Mouse (Mus musculus) hindbrain, embryonic 16.5 days (tissue): Measurements from ENCODE around the gene Ppp2r5c. TPM values are rescaled to one million over a fixed set of nuclear protein-coding genes. Genes with fewer than 3 reads are reported as not detected.

ENCODE experiments used
- ATAC-seq: fragments of 200-750 bp; cut with Nextera tagmentation; 2 replicates; pipeline ENCODE4 v1.8.0; 2017; ENCODE audit warnings: moderate TSS enrichment, moderate library complexity
- H3K27ac ChIP-seq: fragments of 300-500 bp; sonication (generic); 2 replicates; pipeline ENCODE4 v1.5.1; 2014; ENCODE audit warnings: low read depth, mild to moderate bottlenecking, control low read depth, low read length, moderate library complexity
- H3K27me3 ChIP-seq: fragments of 300-500 bp; sonication (generic); replicated peaks from 2 replicates; pipeline ENCODE4 v1.6.1; 2014; ENCODE audit warnings: low read length; ENCODE audit not compliant: control insufficient read depth, insufficient read depth
- H3K36me3 ChIP-seq: fragments of 300-500 bp; sonication (generic); 2 replicates; pipeline ENCODE4 v1.6.1; 2014; ENCODE audit warnings: mild to moderate bottlenecking, low read length, moderate library complexity, mixed read lengths; ENCODE audit not compliant: control insufficient read depth, insufficient read depth
- H3K4me1 ChIP-seq: fragments of 300-500 bp; sonication (generic); 2 replicates; pipeline ENCODE4 v1.6.1; 2014; ENCODE audit warnings: low read depth, low read length; ENCODE audit not compliant: control insufficient read depth, insufficient read depth
- H3K4me2 ChIP-seq: fragments of 300-500 bp; sonication (generic); 2 replicates; pipeline ENCODE4 v1.6.1; 2014; ENCODE audit warnings: mild to moderate bottlenecking, low read length, control low read depth, moderate library complexity
- H3K4me3 ChIP-seq: fragments of 300-500 bp; sonication (generic); 2 replicates; pipeline ENCODE4 v1.5.1; 2014; ENCODE audit warnings: mild to moderate bottlenecking, low read length, control low read depth, moderate library complexity
- H3K9ac ChIP-seq: fragments of 300-500 bp; sonication (generic); 2 replicates; pipeline ENCODE4 v1.6.1; 2014; ENCODE audit warnings: low read depth, mild to moderate bottlenecking, control low read depth, low read length, moderate library complexity
- H3K9me3 ChIP-seq: fragments of 300-500 bp; sonication (generic); 2 replicates; pipeline ENCODE4 v1.6.1; 2014; ENCODE audit warnings: mild to moderate bottlenecking, low read length, moderate library complexity; ENCODE audit not compliant: control insufficient read depth
- whole genome bisulfite sequencing: fragments of 180-500 bp; shearing (Covaris S2); extraction: QIAGEN DNeasy Blood & Tissue Kit; methylation state at CpG from one replicate; pipeline ENCODE4 v1.1.7; 2014; 5-methylcytosine and 5-hydroxymethylcytosine counted together
- polyA plus RNA-seq: library from polyadenylated mRNA; unstranded; fragments of >200 nt; fragmentation: Nextera tagmentation; extraction: Ambion mirVana; gene quantifications from 2 replicates; pipeline ENCODE4 v1.2.1, GENCODE M21; 2015

The Ppp2r5c gene
- polyA plus RNA-seq, 1 experiment from 2014 or later, result 136 TPM

- no peak overlapping the region for H3K27ac ChIP-seq
- ATAC-seq, result no peak
- H3K4me2 ChIP-seq, result no peak overlapping the region
- H3K4me3 ChIP-seq, result no peak overlapping the region
- H3K9me3 ChIP-seq, result no peaks in the 10 kb centered on the region
- H3K36me3 ChIP-seq, result no peaks in the 10 kb centered on the region
- no peaks in the 10 kb centered on the region for H3K4me1 ChIP-seq
- no peak overlapping the region for H3K9ac ChIP-seq
- WGBS, result 78% methylated on average over 9 of the region's 9 CpGs
- no peaks in the 10 kb centered on the region for H3K27me3 ChIP-seq
These were observed 31.7 kb downstream of the Ppp2r5c start for GRCm38 (mm10) chr12:110478601-110479008.

GRCm38 (mm10) chr12:110479268-110479667 lies 32.3 kb downstream of the Ppp2r5c start:
- Histone ChIP-seq H3K4me3 (no peak overlapping the region), H3K27ac (no peak overlapping the region), H3K9ac (no peak overlapping the region), H3K4me1 (peaks cover 5% of the 10 kb centered on the region; the same call in 1 of the 2 replicates), H3K36me3 (no peaks in the 10 kb centered on the region), H3K4me2 (no peak overlapping the region), H3K27me3 (no peaks in the 10 kb centered on the region), H3K9me3 (no peaks in the 10 kb centered on the region)
- ATAC-seq, result peak; percentile 60
- WGBS, result 80% methylated on average over 12 of the region's 12 CpGs

- Histone ChIP-seq H3K4me1 (peaks cover 13% of the 10 kb centered on the region), H3K27me3 (no peaks in the 10 kb centered on the region), H3K36me3 (no peaks in the 10 kb centered on the region), H3K4me3 (no peak overlapping the region), H3K4me2 (no peak overlapping the region), H3K9me3 (no peaks in the 10 kb centered on the region), H3K9ac (no peak overlapping the region), H3K27ac (no peak overlapping the region)
- WGBS, result 86% methylated on average over 4 of the region's 4 CpGs
- ATAC-seq, result no peak
These were observed 33.8 kb downstream of the Ppp2r5c start for GRCm38 (mm10) chr12:110480701-110481100.

- H3K4me3 ChIP-seq, result no peak overlapping the region
- H3K4me2 ChIP-seq, result no peak overlapping the region
- H3K27ac ChIP-seq, result no peak overlapping the region
- WGBS, result 39% methylated on average over 6 of the region's 6 CpGs
- no peaks in the 10 kb centered on the region for H3K36me3 ChIP-seq
- peaks cover 33% of the 10 kb centered on the region for H3K4me1 ChIP-seq
- ATAC-seq, result no peak
- H3K9me3 ChIP-seq, result no peaks in the 10 kb centered on the region
- H3K27me3 ChIP-seq, result no peaks in the 10 kb centered on the region
- no peak overlapping the region for H3K9ac ChIP-seq
These were observed 36.8 kb downstream of the Ppp2r5c start for GRCm38 (mm10) chr12:110483761-110484160.

- peaks cover 37% of the 10 kb centered on the region for H3K4me1 ChIP-seq
- H3K4me2 ChIP-seq, result peak overlapping the region; percentile 91
- H3K9me3 ChIP-seq, result no peaks in the 10 kb centered on the region
- H3K9ac ChIP-seq, result peak overlapping the region; percentile 80
- WGBS, result 2% methylated on average over 17 of the region's 17 CpGs
- no peaks in the 10 kb centered on the region for H3K36me3 ChIP-seq
- H3K4me3 ChIP-seq, result peak overlapping the region; percentile 69
- peak overlapping the region; percentile 94 for H3K27ac ChIP-seq
- peak; percentile 58 for ATAC-seq
- H3K27me3 ChIP-seq, result no peaks in the 10 kb centered on the region
These were observed 38.1 kb downstream of the Ppp2r5c start for GRCm38 (mm10) chr12:110484824-110485584.

- Histone ChIP-seq H3K9ac (peak overlapping the region; percentile 80), H3K4me1 (peaks cover 37% of the 10 kb centered on the region), H3K9me3 (no peaks in the 10 kb centered on the region), H3K27me3 (no peaks in the 10 kb centered on the region), H3K27ac (peak overlapping the region; percentile 94), H3K36me3 (no peaks in the 10 kb centered on the region), H3K4me3 (peak overlapping the region; percentile 69), H3K4me2 (peak overlapping the region; percentile 91)
- WGBS, result 0% methylated on average over 27 of the region's 27 CpGs
- peak; percentile 86 for ATAC-seq
These were observed 38.8 kb downstream of the Ppp2r5c start for GRCm38 (mm10) chr12:110485585-110486331.

- Histone ChIP-seq H3K9ac (peak overlapping the region; percentile 80; the same call in 1 of the 2 replicates), H3K36me3 (no peaks in the 10 kb centered on the region)
These were observed 39.9 kb downstream of the Ppp2r5c start for GRCm38 (mm10) chr12:110486852-110487251.

GRCm38 (mm10) chr12:110488031-110488430 lies 41.1 kb downstream of the Ppp2r5c start:
- Histone ChIP-seq H3K4me1 (peaks cover 37% of the 10 kb centered on the region), H3K4me2 (no peak overlapping the region), H3K9me3 (no peaks in the 10 kb centered on the region), H3K27ac (no peak overlapping the region), H3K36me3 (no peaks in the 10 kb centered on the region), H3K27me3 (no peaks in the 10 kb centered on the region), H3K4me3 (no peak overlapping the region), H3K9ac (no peak overlapping the region)
- WGBS, result 69% methylated on average over 9 of the region's 9 CpGs
- ATAC-seq, result no peak

More at GRCm38 (mm10) chr12:110486852-110487251, 39.9 kb downstream of the Ppp2r5c start:
- Histone ChIP-seq H3K9me3 (no peaks in the 10 kb centered on the region), H3K4me3 (peak overlapping the region; percentile 69), H3K4me2 (peak overlapping the region; percentile 91), H3K27ac (peak overlapping the region; percentile 94; the same call in 1 of the 2 replicates), H3K4me1 (peaks cover 37% of the 10 kb centered on the region), H3K27me3 (no peaks in the 10 kb centered on the region)
- 84% methylated on average over 5 of the region's 5 CpGs for WGBS
- no peak for ATAC-seq
